Mouse (Mus musculus) lung, embryonic 16.5 days (tissue): ENCODE data around the gene Cecr2. TPM values are rescaled to one million over a fixed set of nuclear protein-coding genes. Genes with fewer than 3 reads are reported as not detected.
A peak's percentile ranks its signal among the peaks of the same experiment; 100 is the strongest.

ENCODE experiments used
- ATAC-seq: fragments of 200-750 bp; cut with Nextera tagmentation; 2 replicates; pipeline ENCODE4 v1.8.0; 2017; ENCODE audit warnings: low read depth, mild to moderate bottlenecking, moderate library complexity
- H3K27ac ChIP-seq: fragments of 300-500 bp; sonication (generic); 2 replicates; pipeline ENCODE4 v1.5.1; 2014; ENCODE audit warnings: mild to moderate bottlenecking, control low read depth, low read length
- H3K27me3 ChIP-seq: fragments of 300-500 bp; sonication (generic); 2 replicates; pipeline ENCODE4 v1.6.1; 2014; ENCODE audit warnings: low read depth, low read length, mixed read lengths; ENCODE audit not compliant: control insufficient read depth, insufficient read depth
- H3K36me3 ChIP-seq: fragments of 300-500 bp; sonication (generic); 2 replicates; pipeline ENCODE4 v1.6.1; 2014; ENCODE audit warnings: low read length; ENCODE audit not compliant: control insufficient read depth, insufficient read depth
- H3K4me1 ChIP-seq: fragments of 300-500 bp; sonication (generic); replicated peaks from 2 replicates; pipeline ENCODE4 v1.6.1; 2014; ENCODE audit warnings: low read length, mixed read lengths; ENCODE audit not compliant: control insufficient read depth, insufficient read depth
- H3K4me2 ChIP-seq: fragments of 300-500 bp; sonication (generic); 2 replicates; pipeline ENCODE4 v1.6.1; 2014; ENCODE audit warnings: low read depth, low read length, control low read depth
- H3K4me3 ChIP-seq: fragments of 300-500 bp; sonication (generic); 2 replicates; pipeline ENCODE4 v1.5.1; 2014; ENCODE audit warnings: mild to moderate bottlenecking, low read length, control low read depth
- H3K9ac ChIP-seq: fragments of 300-500 bp; sonication (generic); 2 replicates; pipeline ENCODE4 v1.6.1; 2014; ENCODE audit warnings: low read length, control low read depth
- H3K9me3 ChIP-seq: fragments of 300-500 bp; sonication (generic); 2 replicates; pipeline ENCODE4 v1.6.1; 2016; ENCODE audit warnings: low read length; ENCODE audit not compliant: control insufficient read depth
- WGBS: fragments of 180-500 bp; shearing (Covaris S2); extraction: QIAGEN DNeasy Blood & Tissue Kit; methylation state at CpG from one replicate; pipeline ENCODE4 v1.1.7; 2014; 5-methylcytosine and 5-hydroxymethylcytosine counted together
- polyA plus RNA-seq: library from polyadenylated mRNA; unstranded; fragments of >200 nt; fragmentation: Nextera tagmentation; extraction: Ambion mirVana; gene quantifications from 2 replicates; pipeline ENCODE4 v1.2.1, GENCODE M21; 2015

The Cecr2 gene
- polyA plus RNA-seq, 1 experiment from 2014 or later: 2.2 TPM

- peak; percentile 78 for ATAC-seq
- Histone ChIP-seq H3K4me1 (0 out of 2 replicates have a peak, but pooled peaks cover 4% of the 10 kb centered on the region), H3K9me3 (no peaks in the 10 kb centered on the region), H3K36me3 (no peaks in the 10 kb centered on the region), H3K27ac (peak overlapping the region; percentile 96), H3K27me3 (no peaks in the 10 kb centered on the region; the same call in 1 of the 2 replicates), H3K4me3 (peak overlapping the region; percentile 79), H3K4me2 (peak overlapping the region; percentile 95), H3K9ac (peak overlapping the region; percentile 82)
- WGBS: under 1% methylated on average over 21 of the region's 21 CpGs
These were observed 754 bp upstream of the Cecr2 start for GRCm38 (mm10) chr6:120665415-120665815.

- no peaks in the 10 kb centered on the region for H3K9me3 ChIP-seq
- H3K4me2 ChIP-seq: peak overlapping the region; percentile 95
- H3K36me3 ChIP-seq: no peaks in the 10 kb centered on the region
- no peaks in the 10 kb centered on the region; the same call in 1 of the 2 replicates for H3K27me3 ChIP-seq
- ATAC-seq: peak; percentile 36
- peak overlapping the region; percentile 82 for H3K9ac ChIP-seq
- H3K27ac ChIP-seq: peak overlapping the region; percentile 96
- H3K4me3 ChIP-seq: peak overlapping the region; percentile 79
- H3K4me1 ChIP-seq: 0 out of 2 replicates have a peak, but pooled peaks cover 4% of the 10 kb centered on the region
- WGBS: under 1% methylated on average over 79 of the region's 87 CpGs
These were observed 722 bp downstream of the Cecr2 start for GRCm38 (mm10) chr6:120666761-120667421.

GRCm38 (mm10) chr6:120667422-120667781, 1.2 kb downstream of the Cecr2 start:
- peak overlapping the region; percentile 96 for H3K27ac ChIP-seq
- H3K36me3 ChIP-seq: no peaks in the 10 kb centered on the region
- peak overlapping the region; percentile 82 for H3K9ac ChIP-seq
- peak overlapping the region; percentile 79 for H3K4me3 ChIP-seq
- WGBS: 0% methylated on average over 7 of the region's 7 CpGs
- no peaks in the 10 kb centered on the region; the same call in 1 of the 2 replicates for H3K27me3 ChIP-seq
- H3K9me3 ChIP-seq: no peaks in the 10 kb centered on the region
- peak overlapping the region; percentile 95 for H3K4me2 ChIP-seq
- H3K4me1 ChIP-seq: 0 out of 2 replicates have a peak, but pooled peaks cover 4% of the 10 kb centered on the region
- ATAC-seq: no peak

- ATAC-seq: no peak
- Histone ChIP-seq H3K27ac (no peak overlapping the region), H3K27me3 (no peaks in the 10 kb centered on the region; the same call in 1 of the 2 replicates), H3K4me3 (peak overlapping the region; percentile 79), H3K4me2 (peak overlapping the region; percentile 95), H3K9ac (no peak overlapping the region), H3K4me1 (0 out of 2 replicates have a peak, but pooled peaks cover 4% of the 10 kb centered on the region), H3K9me3 (no peaks in the 10 kb centered on the region), H3K36me3 (no peaks in the 10 kb centered on the region)
- WGBS: 12% methylated on average over 7 of the region's 7 CpGs
These were observed 1.7 kb downstream of the Cecr2 start for GRCm38 (mm10) chr6:120667911-120668310.

GRCm38 (mm10) chr6:120674121-120674520, 8.0 kb downstream of the Cecr2 start:
- H3K9ac ChIP-seq: no peak overlapping the region
- H3K27me3 ChIP-seq: no peaks in the 10 kb centered on the region
- WGBS: 52% methylated on average over 5 of the region's 5 CpGs
- no peak overlapping the region for H3K4me3 ChIP-seq
- ATAC-seq: no peak
- H3K9me3 ChIP-seq: no peaks in the 10 kb centered on the region
- H3K4me2 ChIP-seq: no peak overlapping the region
- H3K4me1 ChIP-seq: no peaks in the 10 kb centered on the region
- H3K27ac ChIP-seq: no peak overlapping the region
- no peaks in the 10 kb centered on the region for H3K36me3 ChIP-seq

- Histone ChIP-seq H3K4me1 (no peaks in the 10 kb centered on the region), H3K27ac (no peak overlapping the region), H3K36me3 (no peaks in the 10 kb centered on the region), H3K9ac (no peak overlapping the region), H3K27me3 (no peaks in the 10 kb centered on the region), H3K9me3 (no peaks in the 10 kb centered on the region), H3K4me2 (no peak overlapping the region), H3K4me3 (no peak overlapping the region)
- whole genome bisulfite sequencing: 74% methylated on average over 4 of the region's 4 CpGs
- ATAC-seq: no peak
These were observed 8.7 kb downstream of the Cecr2 start for GRCm38 (mm10) chr6:120674881-120675280.

GRCm38 (mm10) chr6:120675979-120676378, 9.8 kb downstream of the Cecr2 start:
- H3K9me3 ChIP-seq: no peaks in the 10 kb centered on the region

GRCm38 (mm10) chr6:120683351-120683750, 17.2 kb downstream of the Cecr2 start:
- WGBS: 71% methylated on average over 2 of the region's 2 CpGs
- H3K4me3 ChIP-seq: no peak overlapping the region
- no peak overlapping the region for H3K27ac ChIP-seq
- no peak overlapping the region for H3K4me2 ChIP-seq
- H3K9ac ChIP-seq: no peak overlapping the region
- no peaks in the 10 kb centered on the region for H3K36me3 ChIP-seq
- H3K9me3 ChIP-seq: no peaks in the 10 kb centered on the region
- H3K4me1 ChIP-seq: no peaks in the 10 kb centered on the region
- no peaks in the 10 kb centered on the region for H3K27me3 ChIP-seq
- no peak for ATAC-seq

More at GRCm38 (mm10) chr6:120675979-120676378, 9.8 kb downstream of the Cecr2 start:
- Histone ChIP-seq H3K27me3 (no peaks in the 10 kb centered on the region), H3K9ac (no peak overlapping the region), H3K36me3 (no peaks in the 10 kb centered on the region), H3K27ac (no peak overlapping the region), H3K4me1 (no peaks in the 10 kb centered on the region), H3K4me3 (no peak overlapping the region), H3K4me2 (no peak overlapping the region)
- 52% methylated on average over 2 of the region's 2 CpGs for WGBS
- ATAC-seq: no peak

GRCm38 (mm10) chr6:120684750-120685149, 18.6 kb downstream of the Cecr2 start:
- Histone ChIP-seq H3K9me3 (no peaks in the 10 kb centered on the region), H3K9ac (no peak overlapping the region), H3K27me3 (no peaks in the 10 kb centered on the region), H3K4me1 (no peaks in the 10 kb centered on the region), H3K36me3 (no peaks in the 10 kb centered on the region), H3K4me3 (no peak overlapping the region), H3K4me2 (no peak overlapping the region), H3K27ac (no peak overlapping the region)
- ATAC-seq: no peak
- WGBS: 79% methylated on average over 3 of the region's 3 CpGs
